Mouse (Mus musculus) forebrain, embryonic 13.5 days (tissue): Measurements from ENCODE around the gene Hmox2. TPM values are rescaled to one million over a fixed set of nuclear protein-coding genes. Genes with fewer than 3 reads are reported as not detected.

Experiments
- ATAC-seq: fragments of 200-750 bp; cut with Nextera tagmentation; 2 replicates; pipeline ENCODE4 v1.8.0; 2017
- H3K27ac ChIP-seq: fragments of 300-500 bp; sonication (generic); 2 replicates; pipeline ENCODE4 v1.5.1; 2015; ENCODE audit warnings: inconsistent platforms, mild to moderate bottlenecking, moderate library complexity
- H3K27me3 ChIP-seq: fragments of 300-500 bp; sonication (generic); 2 replicates; pipeline ENCODE4 v1.6.1; 2015; ENCODE audit warnings: mild to moderate bottlenecking, inconsistent platforms
- H3K36me3 ChIP-seq: fragments of 300-500 bp; sonication (generic); 2 replicates; pipeline ENCODE4 v1.6.1; 2015; ENCODE audit warnings: mild to moderate bottlenecking, inconsistent platforms; ENCODE audit not compliant: poor library complexity, severe bottlenecking
- H3K4me1 ChIP-seq: fragments of 300-500 bp; sonication (generic); 2 replicates; pipeline ENCODE4 v1.6.1; 2015; ENCODE audit warnings: inconsistent platforms
- H3K4me2 ChIP-seq: fragments of 300-500 bp; sonication (generic); 2 replicates; pipeline ENCODE4 v1.6.1; 2015; ENCODE audit warnings: inconsistent platforms, mild to moderate bottlenecking, moderate library complexity
- H3K4me3 ChIP-seq: fragments of 300-500 bp; sonication (generic); 2 replicates; pipeline ENCODE4 v1.5.1; 2015; ENCODE audit warnings: mild to moderate bottlenecking, inconsistent platforms
- H3K9ac ChIP-seq: fragments of 300-500 bp; sonication (generic); 2 replicates; pipeline ENCODE4 v1.6.1; 2015; ENCODE audit warnings: mild to moderate bottlenecking, inconsistent platforms
- H3K9me3 ChIP-seq: fragments of 300-500 bp; sonication (generic); replicated peaks from 2 replicates; pipeline ENCODE4 v1.6.1; 2016; ENCODE audit warnings: inconsistent platforms
- WGBS: fragments of 180-500 bp; shearing (Covaris S2); methylation state at CpG from one replicate; pipeline ENCODE4 v1.1.7; 2015; 5-methylcytosine and 5-hydroxymethylcytosine counted together
- polyA plus RNA-seq: library from polyadenylated mRNA; unstranded; fragments of >200 nt; fragmentation: Nextera tagmentation; extraction: Ambion mirVana; gene quantifications from 2 replicates; pipeline ENCODE4 v1.2.1, GENCODE M21; 2015

Gene Hmox2
- polyA plus RNA-seq, 1 experiment from 2014 or later = 77.0 TPM

- H3K27me3 ChIP-seq = no peaks in the 10 kb centered on the region
- 96% methylated on average over 5 of the region's 5 CpGs for WGBS
- H3K4me2 ChIP-seq = no peak overlapping the region
- H3K36me3 ChIP-seq = peaks cover 75% of the 10 kb centered on the region
- no peak for ATAC-seq
- H3K9ac ChIP-seq = no peak overlapping the region
- peaks cover 7% of the 10 kb centered on the region for H3K4me1 ChIP-seq
- no peak overlapping the region for H3K4me3 ChIP-seq
- no peak overlapping the region for H3K27ac ChIP-seq
- no peaks in the 10 kb centered on the region for H3K9me3 ChIP-seq
These were observed 42.6 kb downstream of the Hmox2 start for GRCm38 (mm10) chr16:4768719-4769118.

DNA sequence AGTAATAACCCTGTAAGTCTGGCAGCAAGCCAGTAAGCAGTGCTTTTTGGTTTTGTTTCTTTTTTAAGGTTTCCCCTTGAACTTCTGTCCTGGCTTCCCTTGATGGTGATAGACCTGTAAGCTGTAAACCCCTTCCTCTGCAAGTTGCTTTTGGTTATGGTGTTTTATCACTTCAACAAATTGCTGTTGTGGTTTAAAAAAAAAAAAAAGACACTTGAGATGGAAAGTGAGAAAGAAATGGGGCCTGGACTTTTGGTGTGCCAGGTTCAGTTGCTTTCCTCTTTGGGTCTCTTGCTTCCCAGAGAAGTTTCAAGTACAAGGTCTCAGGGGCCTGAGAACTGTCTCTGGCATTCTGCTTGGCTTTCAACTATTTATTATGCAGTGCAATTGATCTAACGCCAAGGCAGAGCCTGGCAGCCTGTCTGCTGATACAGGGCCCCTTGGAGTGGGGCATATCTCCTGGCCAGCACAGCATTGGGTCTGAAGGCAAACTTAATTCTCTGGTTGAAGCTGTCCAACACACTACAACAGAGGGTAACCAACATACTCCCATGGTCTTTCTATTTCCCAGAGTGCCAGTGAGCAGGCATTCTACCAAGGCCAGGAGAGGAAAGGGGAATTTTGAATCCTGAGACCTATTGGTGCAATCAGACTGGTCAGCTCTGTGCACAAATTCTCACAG, 47.3 kb downstream of the Hmox2 start:
- H3K27me3 ChIP-seq = no peaks in the 10 kb centered on the region
- H3K4me1 ChIP-seq = peaks cover 9% of the 10 kb centered on the region
- no peaks in the 10 kb centered on the region for H3K9me3 ChIP-seq
- no peak overlapping the region for H3K4me3 ChIP-seq
- no peak overlapping the region for H3K27ac ChIP-seq
- no peak overlapping the region for H3K9ac ChIP-seq
- no peak overlapping the region for H3K4me2 ChIP-seq
- peaks cover 36% of the 10 kb centered on the region for H3K36me3 ChIP-seq
- WGBS = 48% methylated on average over 1 of the region's 1 CpGs
- no peak for ATAC-seq

DNA sequence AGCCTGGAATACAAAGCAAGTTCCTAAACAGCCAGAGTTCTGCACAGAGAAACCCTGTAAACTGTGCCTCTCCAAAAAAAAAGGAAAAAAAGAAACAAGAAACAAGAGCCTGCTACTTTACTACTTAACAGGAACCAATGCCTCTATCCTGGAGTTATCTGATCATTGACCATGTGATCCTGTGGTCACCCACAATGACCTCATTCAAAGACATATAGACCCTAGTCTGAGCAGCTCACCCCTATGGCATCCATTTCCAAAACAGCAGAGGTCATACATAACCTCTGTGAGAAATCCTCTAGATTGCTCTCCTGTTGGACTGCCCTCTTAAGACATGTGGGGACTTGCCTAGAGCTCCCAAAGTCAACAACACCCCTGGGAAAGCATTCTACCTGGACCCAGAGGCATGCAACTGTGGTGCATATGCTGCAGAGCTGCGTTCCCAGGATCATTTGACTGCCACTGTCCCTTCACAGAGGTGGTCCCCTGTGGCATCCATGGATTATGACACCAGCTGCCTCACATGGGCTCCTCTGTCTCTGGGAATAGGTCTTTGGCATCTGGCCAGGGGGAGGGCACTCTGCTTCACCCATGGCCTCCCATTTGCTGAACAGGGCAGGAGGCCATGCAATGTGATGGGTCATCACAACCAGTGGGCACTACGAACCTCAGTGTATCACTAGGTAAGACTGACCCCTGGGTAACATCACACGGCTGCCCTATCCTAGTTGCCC, 51.2 kb downstream of the Hmox2 start:
- Histone ChIP-seq H3K9me3 (no peaks in the 10 kb centered on the region), H3K27me3 (no peaks in the 10 kb centered on the region), H3K27ac (no peak overlapping the region), H3K4me2 (no peak overlapping the region), H3K9ac (no peak overlapping the region), H3K36me3 (peaks cover 17% of the 10 kb centered on the region; the same call in 1 of the 2 replicates), H3K4me3 (no peak overlapping the region), H3K4me1 (peaks cover 16% of the 10 kb centered on the region)
- 94% methylated on average over 3 of the region's 3 CpGs for WGBS
- no peak for ATAC-seq

DNA sequence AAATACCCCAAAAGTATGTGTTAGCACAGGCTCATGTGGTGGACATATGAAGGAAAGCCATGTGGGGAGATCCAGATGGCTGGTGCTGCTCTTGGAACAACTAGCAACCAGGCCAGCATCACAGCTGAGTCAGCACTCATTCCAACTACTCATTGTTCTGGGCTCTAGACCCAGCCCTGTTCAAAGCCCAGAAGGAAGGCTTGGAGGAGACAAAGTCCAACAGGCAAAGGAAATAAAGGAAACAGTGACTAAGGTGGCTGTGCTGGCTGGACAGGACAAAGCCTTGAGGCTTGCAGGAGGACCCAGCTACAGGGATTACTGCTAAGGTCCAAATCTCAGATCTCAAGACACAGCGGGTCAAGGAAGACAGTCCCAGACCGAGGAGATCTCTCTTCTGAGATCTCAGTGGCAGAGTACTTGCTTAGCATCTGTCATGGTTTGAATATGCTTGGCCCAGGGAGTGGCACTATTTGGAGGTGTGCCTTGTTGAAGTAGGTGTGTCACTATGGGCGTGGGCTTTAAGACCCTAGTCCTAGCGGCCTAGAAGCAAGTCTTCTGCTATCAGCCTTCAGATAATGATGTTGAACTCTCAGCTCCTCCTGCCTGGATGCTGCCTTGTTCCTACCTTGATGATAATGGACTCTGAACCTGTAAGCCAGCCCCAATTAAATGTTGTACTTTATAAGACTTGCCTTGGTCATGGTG, 51.9 kb downstream of the Hmox2 start:
- Histone ChIP-seq H3K4me1 (peaks cover 15% of the 10 kb centered on the region), H3K9ac (no peak overlapping the region), H3K9me3 (no peaks in the 10 kb centered on the region), H3K4me2 (no peak overlapping the region), H3K27me3 (no peaks in the 10 kb centered on the region), H3K36me3 (peaks cover 19% of the 10 kb centered on the region), H3K4me3 (no peak overlapping the region), H3K27ac (no peak overlapping the region)
- no peak for ATAC-seq
- 95% methylated on average over 4 of the region's 4 CpGs for WGBS

- no peak overlapping the region for H3K9ac ChIP-seq
- no peak overlapping the region for H3K4me3 ChIP-seq
- H3K4me2 ChIP-seq = no peak overlapping the region
- H3K27ac ChIP-seq = no peak overlapping the region
- H3K9me3 ChIP-seq = no peaks in the 10 kb centered on the region
- no peak for ATAC-seq
- H3K36me3 ChIP-seq = peaks cover 25% of the 10 kb centered on the region
- peaks cover 7% of the 10 kb centered on the region for H3K4me1 ChIP-seq
- H3K27me3 ChIP-seq = no peaks in the 10 kb centered on the region
- 91% methylated on average over 4 of the region's 4 CpGs for WGBS
These were observed 52.8 kb downstream of the Hmox2 start for GRCm38 (mm10) chr16:4778940-4779339.

DNA sequence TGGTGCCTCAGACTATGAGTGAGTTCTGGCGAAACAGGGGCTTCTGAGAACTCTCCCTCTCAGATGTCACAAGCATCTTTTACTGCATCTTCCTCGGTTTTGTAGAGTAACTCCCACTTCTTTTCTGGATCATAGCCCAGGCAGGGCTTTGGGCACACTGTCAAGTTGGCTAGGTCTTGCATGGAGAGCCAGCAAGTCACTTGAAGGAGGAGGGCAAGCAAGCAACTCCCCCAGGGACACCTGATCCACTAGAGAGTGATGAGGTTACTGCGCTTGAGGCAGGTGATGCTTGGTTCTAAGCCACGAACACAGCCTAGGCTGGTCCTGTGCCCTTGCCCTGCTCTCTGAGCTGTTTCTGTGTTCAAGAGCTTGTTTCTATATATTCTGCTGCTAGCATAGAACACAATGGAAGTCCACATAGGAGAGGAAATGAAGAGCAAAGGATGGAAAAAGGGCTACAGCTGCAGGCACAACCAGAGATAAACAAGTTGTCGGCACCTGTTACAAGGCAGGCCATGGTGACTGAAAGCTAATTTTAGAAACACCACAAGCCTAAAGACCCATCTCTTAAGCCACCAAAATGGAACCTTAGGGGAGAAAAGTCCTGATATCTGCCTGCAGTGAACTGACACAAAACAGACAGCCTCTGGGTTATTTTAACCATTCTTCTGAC, 55.5 kb downstream of the Hmox2 start:
- no peak for ATAC-seq
- Histone ChIP-seq H3K9me3 (no peaks in the 10 kb centered on the region), H3K4me2 (no peak overlapping the region), H3K9ac (no peak overlapping the region), H3K4me3 (no peak overlapping the region), H3K4me1 (peaks cover 15% of the 10 kb centered on the region), H3K27me3 (no peaks in the 10 kb centered on the region), H3K36me3 (peaks cover 25% of the 10 kb centered on the region), H3K27ac (peak overlapping the region; percentile 2; the same call in 1 of the 2 replicates)
- 90% methylated on average over 5 of the region's 5 CpGs for WGBS

DNA sequence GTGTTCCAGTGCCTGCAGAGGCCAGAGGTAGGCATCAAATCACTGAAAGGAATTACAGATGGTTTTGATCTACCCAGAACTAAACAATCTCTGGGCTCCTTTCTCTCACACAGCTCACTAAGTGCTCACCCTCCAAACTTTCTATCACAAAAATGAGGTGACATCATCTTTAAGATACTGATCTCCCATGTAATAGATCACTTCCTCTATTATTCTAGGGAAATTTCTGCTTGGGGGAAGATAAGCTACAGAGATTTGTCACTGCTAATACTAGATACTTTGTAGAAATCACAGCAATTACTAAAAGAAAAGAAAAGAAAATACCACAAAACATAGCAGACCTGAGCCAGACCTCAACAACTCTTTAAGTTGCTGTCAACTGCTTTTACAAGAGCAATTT, 56.4 kb downstream of the Hmox2 start:
- H3K4me1 ChIP-seq = peaks cover 17% of the 10 kb centered on the region
- H3K27ac ChIP-seq = no peak overlapping the region
- no peak overlapping the region for H3K4me2 ChIP-seq
- no peak overlapping the region for H3K9ac ChIP-seq
- no peak for ATAC-seq
- H3K36me3 ChIP-seq = peaks cover 25% of the 10 kb centered on the region
- no peaks in the 10 kb centered on the region for H3K9me3 ChIP-seq
- no peak overlapping the region for H3K4me3 ChIP-seq
- no peaks in the 10 kb centered on the region for H3K27me3 ChIP-seq

- H3K4me1 ChIP-seq = peaks cover 35% of the 10 kb centered on the region
- H3K4me3 ChIP-seq = no peak overlapping the region
- no peak overlapping the region for H3K27ac ChIP-seq
- 48% methylated on average over 4 of the region's 4 CpGs for WGBS
- peaks cover 10% of the 10 kb centered on the region for H3K36me3 ChIP-seq
- H3K9me3 ChIP-seq = no peaks in the 10 kb centered on the region
- H3K9ac ChIP-seq = no peak overlapping the region
- H3K4me2 ChIP-seq = no peak overlapping the region
- H3K27me3 ChIP-seq = no peaks in the 10 kb centered on the region
- no peak for ATAC-seq
These were observed 59.5 kb downstream of the Hmox2 start for GRCm38 (mm10) chr16:4785706-4786105.

DNA sequence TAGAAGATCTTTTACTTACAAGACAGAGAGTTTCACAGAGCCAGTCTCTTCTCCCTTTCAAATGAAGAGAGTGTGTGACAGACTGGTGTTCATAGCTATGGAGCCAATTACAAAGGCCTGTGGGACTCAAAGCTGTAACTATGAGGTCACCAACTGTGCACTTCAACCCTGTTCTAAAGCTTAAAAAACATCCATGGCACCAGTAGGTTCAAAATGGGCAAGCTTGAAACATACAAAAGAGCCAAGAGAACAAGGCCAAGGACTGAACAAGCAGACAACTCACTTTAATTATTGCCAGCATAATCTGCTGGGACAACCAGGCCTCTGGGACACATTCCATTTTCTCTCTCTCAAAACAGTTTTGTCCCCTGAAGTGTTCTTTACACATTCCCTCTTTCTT, 62.0 kb downstream of the Hmox2 start:
- no peaks in the 10 kb centered on the region for H3K9me3 ChIP-seq
- H3K4me1 ChIP-seq = peaks cover 28% of the 10 kb centered on the region
- H3K27me3 ChIP-seq = no peaks in the 10 kb centered on the region
- no peak for ATAC-seq
- peaks cover 5% of the 10 kb centered on the region for H3K36me3 ChIP-seq
- peak overlapping the region; percentile 31; the same call in 1 of the 2 replicates for H3K9ac ChIP-seq
- H3K4me2 ChIP-seq = peak overlapping the region; percentile 94
- no peak overlapping the region; the same call in 1 of the 2 replicates for H3K4me3 ChIP-seq
- H3K27ac ChIP-seq = no peak overlapping the region

DNA sequence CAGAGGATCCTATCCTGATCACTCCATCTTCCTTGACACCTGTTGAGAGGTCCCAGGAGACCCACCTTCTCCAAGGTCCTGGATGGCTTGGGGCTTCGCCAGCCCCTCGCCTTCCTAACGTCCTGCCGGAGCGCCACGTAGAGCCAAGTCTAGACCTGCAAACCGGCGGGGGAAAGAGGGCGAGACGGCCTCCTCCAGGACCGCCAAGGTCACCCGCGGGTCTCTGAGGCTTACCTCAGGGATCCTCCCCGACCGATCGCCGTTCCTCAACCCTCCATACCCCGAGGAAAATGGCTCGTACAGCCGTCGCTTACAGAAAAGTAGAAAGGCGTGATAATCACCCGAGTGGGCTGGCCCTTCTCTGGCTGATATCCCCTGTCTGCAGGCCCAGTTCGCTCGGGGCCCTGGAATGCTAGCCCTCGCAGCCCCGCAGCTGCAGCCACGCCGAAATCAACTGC, 63.2 kb downstream of the Hmox2 start:
- H3K4me1 ChIP-seq = peaks cover 28% of the 10 kb centered on the region
- WGBS = under 1% methylated on average over 29 of the region's 29 CpGs
- peak; percentile 61 for ATAC-seq
- H3K4me3 ChIP-seq = peak overlapping the region; percentile 86
- H3K9ac ChIP-seq = peak overlapping the region; percentile 90
- no peaks in the 10 kb centered on the region for H3K36me3 ChIP-seq
- H3K27ac ChIP-seq = peak overlapping the region; percentile 96
- no peaks in the 10 kb centered on the region for H3K27me3 ChIP-seq
- H3K4me2 ChIP-seq = peak overlapping the region; percentile 94
- H3K9me3 ChIP-seq = no peaks in the 10 kb centered on the region

GRCm38 (mm10) chr16:4789810-4790559, 63.8 kb downstream of the Hmox2 start, which contains the start of gene Cdip1:
TSS of gene Cdip1 (minus strand) at chr16:4790292.
- Histone ChIP-seq H3K4me2 (peak within 1 kb of the TSS; percentile 94), H3K4me1 (peaks cover 28% of the 10 kb centered on the region), H3K9ac (peak within 1 kb of the TSS; percentile 90), H3K27ac (peak within 1 kb of the TSS; percentile 96), H3K27me3 (no peaks in the 10 kb centered on the region), H3K9me3 (no peaks in the 10 kb centered on the region), H3K36me3 (no peaks in the 10 kb centered on the region), H3K4me3 (peak within 1 kb of the TSS; percentile 86)
- ATAC-seq = peak; percentile 99
- WGBS = under 1% methylated on average over 51 of the region's 51 CpGs
